Mouse (Mus musculus): ENCODE measurements around the gene Eef1g. TPM values are rescaled to one million over a fixed set of nuclear protein-coding genes. Genes with fewer than 3 reads are reported as not detected.

Eef1g gene
- total and polyA plus RNA-seq, 2 experiments from 2014 or later: 269 to 524 TPM

GRCm38 (mm10) chr19:8926766-8927165, 40.1 kb upstream of the Eef1g start:
- DNase-seq: no peak
- 93% methylated on average over 2 of the region's 2 CpGs for WGBS

GRCm38 (mm10) chr19:8927891-8928525, 38.8 kb upstream of the Eef1g start:
- DNase-seq (no peak), ATAC-seq (no peak)
- Histone ChIP-seq H3K27ac (ENCODE audit: low read depth, low read length) (no peak overlapping the region), H3K36me3 (ENCODE audit: insufficient read depth) (peaks cover 16% of the 10 kb centered on the region; the same call in 1 of the 2 replicates), H3K27me3 (ENCODE audit: insufficient read depth, low read length) (no peaks in the 10 kb centered on the region), H3K4me3 (ENCODE audit: low read depth, low read length) (no peak overlapping the region), H3K4me2 (ENCODE audit: low read depth) (no peak overlapping the region), H3K4me1 (ENCODE audit: insufficient read depth) (peaks cover 4% of the 10 kb centered on the region; the same call in 1 of the 2 replicates), H3K9ac (no peak overlapping the region), H3K9me3 (ENCODE audit: low read length) (no peaks in the 10 kb centered on the region)
- 94% methylated on average over 12 of the region's 12 CpGs for WGBS
- TF ChIP-seq CTCF (IDR thresholded peaks at IDR 0.05; ENCODE audit: low read depth): no peak

More at GRCm38 (mm10) chr19:8926766-8927165, 40.1 kb upstream of the Eef1g start:
- Histone ChIP-seq H3K9ac (no peak overlapping the region), H3K4me2 (ENCODE audit: low read depth) (no peak overlapping the region), H3K4me1 (ENCODE audit: insufficient read depth) (peaks cover 5% of the 10 kb centered on the region), H3K27me3 (ENCODE audit: insufficient read depth, low read length) (no peaks in the 10 kb centered on the region), H3K36me3 (ENCODE audit: insufficient read depth) (peaks cover 16% of the 10 kb centered on the region; the same call in 1 of the 2 replicates), H3K27ac (ENCODE audit: low read depth, low read length) (no peak overlapping the region), H3K4me3 (ENCODE audit: low read depth, low read length) (no peak overlapping the region), H3K9me3 (ENCODE audit: low read length) (no peaks in the 10 kb centered on the region)
- ATAC-seq: no peak
- TF ChIP-seq CTCF (IDR thresholded peaks at IDR 0.05; ENCODE audit: low read depth): no peak

- WGBS: 13% methylated on average over 16 of the region's 16 CpGs
- DNase-seq: no peak
- no peak overlapping the region for H3K27ac ChIP-seq (ENCODE audit: low read depth, low read length)
These were observed 38.1 kb upstream of the Eef1g start for GRCm38 (mm10) chr19:8928689-8929223.

GRCm38 (mm10) chr19:8929224-8930088, 37.4 kb upstream of the Eef1g start, which contains the start of the genes Rom1 and Eml3:
Rom1 (minus strand) TSS chr19:8929356.
Eml3 (plus strand) TSS chr19:8929552.
- WGBS: 3% methylated on average over 70 of the region's 74 CpGs
- DNase-seq (peak; percentile 49), ATAC-seq (peak; percentile 65)
- H3K4me3 ChIP-seq (ENCODE audit: low read depth, low read length): peak within 1 kb of the TSS; percentile 44
- H3K4me1 ChIP-seq (ENCODE audit: insufficient read depth): peaks cover 4% of the 10 kb centered on the region; the same call in 1 of the 2 replicates
- peak within 1 kb of the TSS; percentile 35; the same call in 1 of the 2 replicates for H3K27ac ChIP-seq (ENCODE audit: low read depth, low read length)
- no peaks in the 10 kb centered on the region for H3K9me3 ChIP-seq (ENCODE audit: low read length)
- peaks cover 16% of the 10 kb centered on the region; the same call in 1 of the 2 replicates for H3K36me3 ChIP-seq (ENCODE audit: insufficient read depth)
- peak within 1 kb of the TSS; percentile 57 for H3K9ac ChIP-seq
- H3K4me2 ChIP-seq (ENCODE audit: low read depth): peak within 1 kb of the TSS; percentile 61
- peak; percentile 55 for TF ChIP-seq CTCF (IDR thresholded peaks at IDR 0.05; ENCODE audit: low read depth)
- H3K27me3 ChIP-seq (ENCODE audit: insufficient read depth, low read length): no peaks in the 10 kb centered on the region

More at GRCm38 (mm10) chr19:8928689-8929223, 38.1 kb upstream of the Eef1g start:
- peaks cover 16% of the 10 kb centered on the region; the same call in 1 of the 2 replicates for H3K36me3 ChIP-seq (ENCODE audit: insufficient read depth)
- H3K4me2 ChIP-seq (ENCODE audit: low read depth): peak overlapping the region; percentile 61
- H3K4me1 ChIP-seq (ENCODE audit: insufficient read depth): peaks cover 4% of the 10 kb centered on the region; the same call in 1 of the 2 replicates
- H3K27me3 ChIP-seq (ENCODE audit: insufficient read depth, low read length): no peaks in the 10 kb centered on the region
- H3K9ac ChIP-seq: peak overlapping the region; percentile 57; the same call in 1 of the 2 replicates
- peak; percentile 23 for ATAC-seq
- no peaks in the 10 kb centered on the region for H3K9me3 ChIP-seq (ENCODE audit: low read length)
- peak overlapping the region; percentile 44 for H3K4me3 ChIP-seq (ENCODE audit: low read depth, low read length)
- no peak for TF ChIP-seq CTCF (IDR thresholded peaks at IDR 0.05; ENCODE audit: low read depth)

GRCm38 (mm10) chr19:8930117-8930516, 36.7 kb upstream of the Eef1g start:
- Histone ChIP-seq H3K27ac (ENCODE audit: low read depth, low read length) (no peak overlapping the region), H3K4me3 (ENCODE audit: low read depth, low read length) (peak overlapping the region; percentile 44)
- WGBS: 19% methylated on average over 11 of the region's 11 CpGs

GRCm38 (mm10) chr19:8930771-8931170, 36.1 kb upstream of the Eef1g start:
- H3K27me3 ChIP-seq (ENCODE audit: insufficient read depth, low read length): no peaks in the 10 kb centered on the region
- DNase-seq: no peak
- WGBS: 81% methylated on average over 7 of the region's 7 CpGs
- no peak overlapping the region for H3K4me3 ChIP-seq (ENCODE audit: low read depth, low read length)
- H3K36me3 ChIP-seq (ENCODE audit: insufficient read depth): peaks cover 9% of the 10 kb centered on the region; the same call in 1 of the 2 replicates
- no peak for ATAC-seq
- peaks cover 4% of the 10 kb centered on the region; the same call in 1 of the 2 replicates for H3K4me1 ChIP-seq (ENCODE audit: insufficient read depth)
- no peak overlapping the region for H3K27ac ChIP-seq (ENCODE audit: low read depth, low read length)
- no peaks in the 10 kb centered on the region for H3K9me3 ChIP-seq (ENCODE audit: low read length)
- no peak overlapping the region; the same call in 1 of the 2 replicates for H3K4me2 ChIP-seq (ENCODE audit: low read depth)
- H3K9ac ChIP-seq: no peak overlapping the region
- no peak for TF ChIP-seq CTCF (IDR thresholded peaks at IDR 0.05; ENCODE audit: low read depth)

More at GRCm38 (mm10) chr19:8930117-8930516, 36.7 kb upstream of the Eef1g start:
- Histone ChIP-seq H3K4me1 (ENCODE audit: insufficient read depth) (peaks cover 4% of the 10 kb centered on the region; the same call in 1 of the 2 replicates), H3K36me3 (ENCODE audit: insufficient read depth) (peaks cover 16% of the 10 kb centered on the region; the same call in 1 of the 2 replicates), H3K27me3 (ENCODE audit: insufficient read depth, low read length) (no peaks in the 10 kb centered on the region), H3K4me2 (ENCODE audit: low read depth) (peak overlapping the region; percentile 61), H3K9ac (peak overlapping the region; percentile 57), H3K9me3 (ENCODE audit: low read length) (no peaks in the 10 kb centered on the region)
- no peak for DNase-seq
- TF ChIP-seq CTCF (IDR thresholded peaks at IDR 0.05; ENCODE audit: low read depth): no peak
- ATAC-seq: no peak
